Mouse (Mus musculus): Measurements from ENCODE around the gene Ptprd.

Ptprd gene

DNA sequence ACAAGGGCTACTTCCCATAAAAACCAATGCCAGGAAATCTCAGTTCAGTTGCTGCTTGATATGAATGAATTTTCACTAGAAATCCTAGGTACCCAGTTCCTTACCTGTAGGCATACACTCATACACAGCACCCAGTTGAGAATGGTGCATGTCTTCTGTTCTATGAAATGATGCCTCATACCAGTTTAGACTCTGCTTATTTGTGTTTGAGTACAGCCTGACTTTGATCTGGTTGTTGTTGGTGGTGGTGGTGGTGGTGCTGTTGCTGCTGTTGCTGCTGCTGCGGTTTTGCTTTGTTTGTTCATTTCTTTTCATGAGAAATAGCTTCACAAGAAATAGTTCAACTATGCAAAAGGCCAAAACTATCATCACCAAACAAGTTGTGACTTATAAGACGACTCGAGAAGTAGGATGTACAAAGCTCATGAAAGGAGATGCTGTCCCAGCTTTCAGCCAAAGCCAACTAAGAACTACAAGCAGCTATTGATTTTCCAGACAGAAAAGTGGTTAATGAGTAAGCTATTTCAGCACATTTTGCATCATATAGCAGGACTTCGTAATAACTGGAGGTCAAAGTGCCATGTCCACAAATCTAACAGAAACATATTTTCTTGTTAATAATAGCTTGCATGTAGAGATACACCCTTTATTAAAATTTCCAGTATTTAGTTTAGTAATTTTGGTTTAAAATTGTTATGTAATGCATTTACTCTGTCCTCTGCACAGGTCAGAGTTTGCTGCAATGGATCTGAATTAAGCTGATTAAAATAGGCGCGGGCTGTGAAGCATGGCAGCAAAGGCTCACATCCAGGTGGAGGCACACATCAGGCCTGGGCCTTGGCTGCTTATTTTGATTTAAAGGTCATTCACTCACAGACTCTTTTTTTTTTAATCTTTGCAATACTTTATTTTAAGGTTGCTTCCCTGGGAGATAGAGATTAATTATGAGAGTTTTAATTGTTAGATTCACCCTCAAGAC lies 1270.1 kb downstream of the Ptprd start:
- no peak for DNase-seq (ENCODE audit: extremely low spot score, low read depth, low spot score)

- no peak for DNase-seq (ENCODE audit: extremely low spot score, low read depth, low spot score)
Measured at GRCm38 (mm10) chr4:76931559-76931958, 1280.2 kb downstream of the Ptprd start.

GRCm38 (mm10) chr4:76913532-76914150 lies 1298.1 kb downstream of the Ptprd start:
- no peak for DNase-seq (ENCODE audit: extremely low spot score, low read depth, low spot score)

- no peak for DNase-seq (ENCODE audit: extremely low spot score, low read depth, low spot score)
Measured at GRCm38 (mm10) chr4:76901692-76902091, 1310.1 kb downstream of the Ptprd start.

DNA sequence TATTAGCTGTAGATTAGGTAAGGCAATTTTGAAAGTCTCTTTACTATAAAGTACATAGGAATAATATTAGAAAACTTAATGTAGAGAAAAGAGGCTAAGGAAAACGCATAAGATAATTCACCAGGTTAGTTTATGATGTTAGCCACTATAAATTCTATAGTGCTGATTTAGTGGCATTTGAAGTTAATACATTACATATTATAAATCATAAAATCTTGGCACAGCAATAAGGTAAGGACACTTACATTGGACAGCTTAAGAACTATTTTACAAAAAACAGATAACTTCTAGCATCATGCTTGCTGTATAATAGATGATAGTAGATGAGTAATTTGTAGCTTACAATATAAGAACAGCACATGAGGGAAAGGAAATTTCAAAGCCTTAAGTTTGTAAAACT lies 1322.1 kb downstream of the Ptprd start:
- no peak for DNase-seq (ENCODE audit: extremely low spot score, low read depth, low spot score)

GRCm38 (mm10) chr4:76881610-76882009 lies 1330.2 kb downstream of the Ptprd start:
- no peak for DNase-seq (ENCODE audit: extremely low spot score, low read depth, low spot score)

DNA sequence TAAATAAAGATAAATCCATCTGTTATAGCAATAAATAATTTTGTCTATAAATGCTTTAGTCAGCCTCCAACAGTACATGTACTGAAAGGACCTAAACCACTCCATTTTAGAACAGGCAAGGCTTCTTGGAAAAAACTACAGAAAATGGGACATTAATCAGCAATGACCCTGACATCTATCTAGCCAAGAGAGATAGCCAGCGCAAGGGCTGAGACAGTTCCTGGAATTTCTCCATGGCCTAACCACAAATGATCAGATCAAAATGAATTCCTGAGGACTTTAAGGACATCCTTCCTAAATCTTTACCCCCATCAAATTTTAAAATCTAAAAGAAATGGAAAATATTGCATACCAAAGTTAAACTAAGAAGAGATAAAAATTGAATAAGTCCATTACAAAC lies 1340.8 kb downstream of the Ptprd start:
- no peak for DNase-seq (ENCODE audit: extremely low spot score, low read depth, low spot score)

DNA sequence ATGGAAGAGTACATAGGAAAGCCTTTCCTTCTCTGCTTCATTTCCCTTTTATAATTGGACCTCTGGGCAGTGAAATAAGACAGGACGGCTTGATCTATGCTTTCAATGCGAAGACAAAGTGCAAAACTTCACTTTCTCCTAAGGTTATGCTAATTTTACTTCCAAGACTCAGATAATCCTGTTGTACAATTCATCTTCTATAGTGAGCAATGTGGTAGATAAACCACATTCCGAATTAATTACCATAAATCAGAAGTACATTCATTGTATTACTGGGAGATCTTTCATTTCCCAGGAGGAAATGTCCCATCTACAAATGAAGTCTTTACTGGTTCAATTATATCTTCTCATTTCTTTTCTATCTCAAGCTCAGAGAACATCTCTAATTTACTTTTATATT lies 1346.2 kb downstream of the Ptprd start:
- DNase-seq (ENCODE audit: extremely low spot score, low read depth, low spot score), result no peak

- DNase-seq (ENCODE audit: extremely low spot score, low read depth, low spot score), result no peak
Measured at GRCm38 (mm10) chr4:76846265-76846664, 1365.5 kb downstream of the Ptprd start.

- no peak for DNase-seq (ENCODE audit: extremely low spot score, low read depth, low spot score)
Measured at GRCm38 (mm10) chr4:76839016-76839415, 1372.7 kb downstream of the Ptprd start.

DNA sequence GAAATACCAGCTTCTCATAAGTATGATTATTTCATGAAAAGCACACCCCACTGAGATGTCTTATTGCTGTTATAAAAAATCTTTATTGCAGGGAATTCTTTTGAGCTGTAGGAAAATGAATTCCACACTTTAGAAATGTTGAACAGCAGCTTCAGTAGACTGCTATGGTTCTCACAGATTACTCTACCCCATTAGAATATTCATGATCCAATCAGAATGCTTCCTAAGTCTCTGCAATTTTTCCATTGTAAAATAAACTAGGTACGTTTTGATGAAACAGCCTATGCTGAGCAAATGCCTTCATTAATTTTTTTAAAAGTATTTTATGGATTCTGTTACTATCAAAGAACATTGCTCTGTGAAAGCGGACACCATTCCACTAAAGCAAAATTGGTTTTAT lies 1399.6 kb downstream of the Ptprd start:
- DNase-seq (ENCODE audit: extremely low spot score, low read depth, low spot score), result no peak

DNA sequence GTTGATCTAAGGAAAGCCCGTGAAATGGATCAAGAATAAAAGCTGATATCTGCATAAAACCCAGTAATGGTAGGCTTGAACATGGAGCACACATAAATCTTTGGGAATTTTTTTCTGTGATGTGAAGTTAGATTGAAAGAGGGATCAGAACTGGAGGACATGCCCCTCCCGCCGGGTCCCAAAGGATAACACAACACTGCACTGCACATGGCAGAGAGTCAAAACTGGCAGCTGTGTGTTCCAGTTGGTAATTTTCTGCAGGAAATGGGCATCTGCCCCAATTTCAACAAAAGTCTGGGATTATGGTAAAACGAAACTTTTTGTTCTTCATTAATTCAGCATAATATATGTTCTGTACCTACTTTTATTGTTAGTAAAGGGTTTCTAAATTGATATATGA lies 1409.1 kb downstream of the Ptprd start:
- DNase-seq (ENCODE audit: extremely low spot score, low read depth, low spot score), result no peak

DNA sequence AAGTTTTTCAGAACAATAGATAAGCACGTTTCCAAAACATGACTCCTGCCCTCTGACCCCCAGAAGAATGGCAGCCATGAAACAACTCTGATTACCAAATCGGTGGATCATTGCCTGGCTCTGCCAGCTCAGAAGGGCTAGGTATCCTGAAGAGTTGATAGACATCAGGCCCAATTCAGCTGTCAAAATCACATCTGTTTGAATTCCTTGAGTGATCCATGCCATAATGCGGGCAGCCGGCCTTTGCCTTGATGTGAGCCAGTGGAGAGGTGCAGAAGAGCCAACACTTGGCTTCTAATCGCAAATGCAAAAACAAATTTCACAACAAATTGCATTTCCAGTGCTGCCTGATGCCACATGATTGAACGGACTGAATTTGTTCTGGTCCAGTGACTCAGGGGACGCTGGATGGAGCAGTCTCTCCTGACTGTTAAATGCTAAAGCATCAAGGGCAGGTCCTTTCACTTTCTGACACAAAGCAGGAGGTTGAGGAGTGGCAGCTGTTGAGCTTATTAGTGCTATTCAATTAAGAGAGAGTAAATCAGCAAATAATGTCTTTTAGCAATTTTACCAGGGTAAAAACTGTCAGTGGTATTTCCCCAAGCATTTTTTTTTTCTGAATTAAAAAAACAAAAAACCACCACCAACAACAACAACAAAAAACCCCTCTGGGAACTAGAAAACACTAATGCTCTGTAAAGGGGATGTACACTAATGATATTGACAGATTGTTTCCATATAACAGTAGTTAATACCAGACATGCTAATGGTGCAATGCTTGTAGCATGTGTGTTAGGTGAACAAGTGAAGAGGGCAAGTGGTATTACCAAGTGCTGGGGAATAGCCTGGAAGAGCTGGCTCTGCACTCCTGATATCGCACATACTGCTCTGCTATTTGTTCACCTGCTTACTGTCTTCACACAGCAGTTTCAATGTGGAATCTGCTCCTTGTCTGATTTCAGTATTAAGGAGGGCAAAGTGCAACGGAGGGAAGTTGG lies 1413.5 kb downstream of the Ptprd start:
- no peak for DNase-seq (ENCODE audit: extremely low spot score, low read depth, low spot score)

- DNase-seq (ENCODE audit: extremely low spot score, low read depth, low spot score), result no peak
Measured at GRCm38 (mm10) chr4:76785389-76785788, 1426.4 kb downstream of the Ptprd start.

DNA sequence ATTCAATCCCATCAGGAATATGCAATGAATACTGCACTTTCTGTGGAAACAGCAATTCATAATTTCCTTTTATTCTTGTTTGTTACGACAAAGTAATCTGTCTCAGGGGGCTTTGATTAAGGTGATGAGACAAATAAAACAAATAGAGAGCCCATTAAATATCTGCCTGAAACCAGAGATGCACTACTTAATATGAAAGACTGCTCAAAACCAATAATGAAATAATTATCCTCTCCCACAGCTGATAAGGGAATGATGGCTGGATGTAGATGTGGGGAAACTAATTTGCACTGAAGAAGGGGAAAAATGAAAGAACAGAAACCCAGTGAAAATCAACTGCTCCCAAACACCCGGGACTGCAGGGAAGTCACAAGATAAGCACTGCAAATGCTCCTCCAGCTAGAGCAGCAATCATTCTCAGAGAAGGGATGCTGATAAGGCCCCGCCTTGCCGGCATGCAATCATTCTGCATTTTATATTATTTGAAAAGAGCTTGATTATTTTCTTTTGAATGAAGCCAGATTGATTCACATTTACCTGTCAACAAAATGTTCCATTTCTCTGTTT lies 1432.1 kb downstream of the Ptprd start:
- no peak for DNase-seq (ENCODE audit: extremely low spot score, low read depth, low spot score)

GRCm38 (mm10) chr4:76766918-76767317 lies 1444.8 kb downstream of the Ptprd start:
- no peak for DNase-seq (ENCODE audit: extremely low spot score, low read depth, low spot score)

- DNase-seq (ENCODE audit: extremely low spot score, low read depth, low spot score), result no peak
Measured at GRCm38 (mm10) chr4:76766429-76766828, 1445.3 kb downstream of the Ptprd start.

- DNase-seq (ENCODE audit: extremely low spot score, low read depth, low spot score), result no peak
Measured at GRCm38 (mm10) chr4:76750709-76751108, 1461.1 kb downstream of the Ptprd start.

GRCm38 (mm10) chr4:76735831-76736230 lies 1475.9 kb downstream of the Ptprd start:
- DNase-seq (ENCODE audit: extremely low spot score, low read depth, low spot score), result no peak

GRCm38 (mm10) chr4:76675726-76676125 lies 1536.0 kb downstream of the Ptprd start:
- no peak for DNase-seq (ENCODE audit: extremely low spot score, low read depth, low spot score)

- no peak for DNase-seq (ENCODE audit: extremely low spot score, low read depth, low spot score)
Measured at GRCm38 (mm10) chr4:76673224-76673623, 1538.5 kb downstream of the Ptprd start.
